Comparison of ENCODE assay signal across 23 mouse cellular contexts in the genomic region with DNA sequence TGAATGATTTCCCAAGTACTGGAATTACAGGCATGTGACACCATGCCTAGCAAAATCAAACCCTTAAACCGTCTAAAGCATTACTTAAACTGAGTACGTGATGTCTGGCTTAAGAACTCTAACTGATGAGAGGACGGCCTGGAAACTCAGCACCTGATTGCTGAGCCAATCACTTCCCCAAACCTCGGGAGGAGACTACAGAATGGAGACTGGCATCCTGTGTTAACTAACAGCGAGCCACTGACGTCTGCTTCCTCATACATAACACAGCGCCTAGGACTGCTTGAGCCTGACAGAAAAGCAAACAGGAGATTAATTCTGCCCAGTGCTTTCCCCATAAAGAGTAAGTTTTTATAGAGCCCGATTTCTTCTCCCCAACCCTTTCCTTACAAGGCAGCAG. TPM values are rescaled to one million over a fixed set of nuclear protein-coding genes. Genes with fewer than 3 reads are reported as not detected.
DNase-seq lines count a peak whose midpoint lies in the region; ATAC-seq lines count a peak whose summit lies in the region.
"Had no signal": no experiment of that assay in that cellular context is flagged by ENCODE, and none has a peak within 500 bp of the region (broad histone marks: within the 10 kb centered on the region; RNA-seq: fewer than 3 reads in every experiment).

No protein-coding gene starts in this region.

- peaks cover 71% of the 10 kb centered on the region for H3K36me3 ChIP-seq in heart, embryonic 10.5 days

- no peaks in the 10 kb centered on the region for H3K9me3 ChIP-seq in heart, embryonic 10.5 days
- H3K9me3 ChIP-seq: embryonic facial prominence, embryonic 15.5 days; forebrain, embryonic 15.5 days; heart, embryonic 13.5 days; intestine, embryonic 15.5 days had no signal

- H3K27me3 ChIP-seq in heart, embryonic 10.5 days (ENCODE audit: insufficient read depth, poor library complexity, severe bottlenecking): no peaks in the 10 kb centered on the region
- H3K27me3 ChIP-seq: CH12.LX; embryonic facial prominence, embryonic 15.5 days; forebrain, embryonic 15.5 days; heart, embryonic 13.5 days; intestine, embryonic 15.5 days; Patski had no signal

- ATAC-seq in common myeloid progenitor, adult 5-6 weeks (replicated peaks; ENCODE audit: low read depth, poor library complexity, severe bottlenecking): peak; percentile 80
- ATAC-seq in hematopoietic stem cell, adult 5-6 weeks (replicated peaks in 1 of 2; ENCODE audit: insufficient read depth in 1 of 2, low FRiP score in 2 of 2, low TSS enrichment in 1 of 2, low read depth in 1 of 2, poor library complexity in 2 of 2, severe bottlenecking in 2 of 2): peak; percentile 86 to 92
- ATAC-seq in neutrophil, adult 5-6 weeks (ENCODE audit: extremely low read depth, insufficient number of reproducible peaks, low FRiP score, poor library complexity, severe bottlenecking): 0 out of 2 replicates have a peak, but pooled peaks have one; percentile 44
- ATAC-seq: activated CD4-positive, CD25-positive, alpha-beta regulatory T cell, adult 4 months; forebrain, embryonic 15.5 days; intestine, embryonic 15.5 days; Patski had no signal

- 0 out of 2 replicates have a peak overlapping the region, but pooled peaks have one; percentile 3 for H3K27ac ChIP-seq in heart, embryonic 10.5 days
- H3K27ac ChIP-seq: embryonic facial prominence, embryonic 15.5 days; forebrain, embryonic 15.5 days; heart, embryonic 13.5 days; hindbrain, embryonic 14.5 days; intestine, embryonic 15.5 days had no signal

- no peak overlapping the region for H3K4me3 ChIP-seq in heart, embryonic 10.5 days
- H3K4me3 ChIP-seq: embryonic facial prominence, embryonic 15.5 days; forebrain, embryonic 15.5 days; heart, embryonic 13.5 days; intestine, embryonic 15.5 days had no signal

- peaks cover 21% of the 10 kb centered on the region for H3K4me1 ChIP-seq in heart, embryonic 10.5 days
- H3K4me1 ChIP-seq: embryonic facial prominence, embryonic 15.5 days; forebrain, embryonic 15.5 days had no signal

- no peak for DNase-seq in heart, embryonic 10.5 days (ENCODE audit: low spot score)
- no peak for DNase-seq in heart, adult 8-10 months (ENCODE audit: low spot score)
- DNase-seq in kidney, adult 11 months: no peak
- no peak for DNase-seq in frontal cortex, postnatal 14 days (ENCODE audit: low spot score in 2 of 2)
- DNase-seq: adrenal gland, postnatal 14 days; cerebellum, adult 18-20 months; cerebellum, postnatal 10 days; embryo, embryonic 11 days; gastrocnemius, postnatal 25 days; heart, adult 18-20 months; heart, postnatal 36 days; kidney, adult 2 months had no signal

- 73% methylated on average over 8 of the region's 8 CpGs for WGBS in heart, embryonic 10.5 days

RNA-seq across cellular contexts. Expression of a gene that starts 30.1 kb away (rescaled TPM):
- 138 and 170 TPM in 2 replicates for polyA plus RNA-seq in heart, embryonic 10.5 days (2016; fragmentation: Nextera tagmentation; extraction: Ambion mirVana)
- 10 to 100 TPM; 12.3 to 13.6 (median 12.4) TPM for total RNA-seq in heart, adult 8-10 months (2022)
- 2.0 and 9.5 TPM in 2 replicates for total RNA-seq in common myeloid progenitor, adult 5-6 weeks (2017)
- total RNA-seq in hematopoietic stem cell, adult 5-6 weeks (2017): 3.6 and 4.3 TPM in 2 replicates
- total RNA-seq in neutrophil, adult 5-6 weeks (2017): not detected in 2 replicates
